Comparison of ENCODE assay signal across 16 mouse cellular contexts in genomic region chr11:117724604-117725301, GRCm38 (mm10). TPM values are rescaled to one million over a fixed set of nuclear protein-coding genes. Genes with fewer than 3 reads are reported as not detected.
DNase-seq lines count a peak whose midpoint lies in the region; ATAC-seq and TF ChIP-seq lines count a peak whose summit lies in the region.
"Had no signal": no experiment of that assay in that cellular context is flagged by ENCODE, and none has a peak within 500 bp of the region (broad histone marks: within the 10 kb centered on the region; RNA-seq: fewer than 3 reads in every experiment).

No protein-coding gene starts in this region.

- no peaks in the 10 kb centered on the region for H3K27me3 ChIP-seq in CH12.LX (replicated peaks)
- H3K27me3 ChIP-seq: forebrain, embryonic 12.5 days; neural tube, embryonic 12.5 days; stomach, embryonic 15.5 days had no signal

- H3K27ac ChIP-seq in CH12.LX (ENCODE audit: insufficient read depth, low read depth), result 0 out of 2 replicates have a peak overlapping the region, but pooled peaks have one; percentile 8
- H3K27ac ChIP-seq: forebrain, embryonic 12.5 days; midbrain, embryonic 10.5 days; neural tube, embryonic 12.5 days; stomach, embryonic 15.5 days had no signal

- H3K9ac ChIP-seq in CH12.LX (ENCODE audit: insufficient read depth, low read depth), result no peak overlapping the region
- H3K9ac ChIP-seq: forebrain, embryonic 12.5 days; neural tube, embryonic 12.5 days; stomach, embryonic 15.5 days had no signal

- TF ChIP-seq POLR2A in CH12.LX (IDR thresholded peaks at IDR 0.05; ENCODE audit: low read depth, low read length), result no peak

- peak; percentile 61 for ATAC-seq in common myeloid progenitor, adult 5-6 weeks (replicated peaks; ENCODE audit: low read depth, poor library complexity, severe bottlenecking)

- no peaks in the 10 kb centered on the region for H3K79me2 ChIP-seq in CH12.LX (replicated peaks; ENCODE audit: control insufficient read depth, extremely low read depth, insufficient read depth, poor library complexity, severe bottlenecking)

- dilution Hi-C loops in CH12.LX (cut with MboI; ENCODE audit: extremely low pct_ligation_motif_present, extremely low pct_unique_long_range_greater_than_20kb, low sequenced_read_pairs), result no loop called here

- H3K4me2 ChIP-seq in CH12.LX (ENCODE audit: insufficient read depth, low read depth, poor library complexity, severe bottlenecking), result no peak overlapping the region
- H3K4me2 ChIP-seq: forebrain, embryonic 12.5 days; neural tube, embryonic 12.5 days; stomach, embryonic 15.5 days had no signal

- TF ChIP-seq RAD21 in CH12.LX (IDR thresholded peaks at IDR 0.05; ENCODE audit: low read depth, low read length), result no peak

- peak; percentile 60 for DNase-seq in adrenal gland, adult 2 months
- DNase-seq in adrenal gland, postnatal 4 days (ENCODE audit: low spot score in 2 of 2), result no peak
- peak; percentile 13 for DNase-seq in CH12.LX (ENCODE audit: extremely low read depth)
- peak; percentile 19 for DNase-seq in naive thymus-derived CD4-positive, alpha-beta T cell, adult 2 months (ENCODE audit: low read depth)
- no peak for DNase-seq in frontal cortex, postnatal 10 days (ENCODE audit: low spot score in 2 of 2)
- no peak for DNase-seq in frontal cortex, postnatal 36 days (ENCODE audit: low spot score in 2 of 2)
- no peak for DNase-seq in right cerebral cortex, postnatal 4 days
- DNase-seq: cerebellum, adult 8-10 months; kidney, adult 11 months; lung, adult 18-20 months had no signal

- in situ Hi-C loops in CH12.LX (cut with MboI; ENCODE audit: low pct_ligation_motif_present, low pct_unique_long_range_greater_than_20kb, low sequenced_read_pairs), result no loop called here

- TF ChIP-seq CTCF in CH12.LX (conservative IDR thresholded peaks at IDR 0.05 in 1 of 2, IDR thresholded peaks at IDR 0.05 in 1 of 2; ENCODE audit: low read depth in 2 of 2, low read length in 2 of 2), result no peak

- peaks cover 3 to 52% of the 10 kb centered on the region in 2 experiments; a peak in 3 of 4 replicates for H3K4me1 ChIP-seq in CH12.LX (ENCODE audit: control insufficient read depth in 1 of 2, insufficient read depth in 2 of 2)
- H3K4me1 ChIP-seq: forebrain, embryonic 12.5 days; midbrain, embryonic 10.5 days; neural tube, embryonic 12.5 days; stomach, embryonic 15.5 days had no signal

- H3K9me3 ChIP-seq in CH12.LX (replicated peaks; ENCODE audit: low read length), result no peaks in the 10 kb centered on the region
- H3K9me3 ChIP-seq: forebrain, embryonic 12.5 days; G1E; midbrain, embryonic 10.5 days; neural tube, embryonic 12.5 days; stomach, embryonic 15.5 days had no signal

- no peak overlapping the region for H3K4me3 ChIP-seq in CH12.LX (replicated peaks in 1 of 3; ENCODE audit: low read depth in 2 of 3, low read length in 2 of 3, poor library complexity in 1 of 3)
- H3K4me3 ChIP-seq: forebrain, embryonic 12.5 days; midbrain, embryonic 10.5 days; neural tube, embryonic 12.5 days; stomach, embryonic 15.5 days had no signal

- no peak for TF ChIP-seq EP300 in CH12.LX (IDR thresholded peaks at IDR 0.05; ENCODE audit: low read length)

- H3K36me3 ChIP-seq in CH12.LX (replicated peaks in 1 of 2; ENCODE audit: control insufficient read depth in 1 of 2, insufficient read depth in 1 of 2, low read length in 1 of 2), result peaks cover 37 to 47% of the 10 kb centered on the region in 2 experiments

TF ChIP-seq in CH12.LX, 34 proteins besides CTCF, POLR2A, EP300 and RAD21:
- TF ChIP-seq SIN3A (IDR thresholded peaks at IDR 0.05; ENCODE audit: low read length) (no peak), NELFE (IDR thresholded peaks at IDR 0.05; ENCODE audit: low read depth, low read length) (no peak), POLR2AphosphoS2 (IDR thresholded peaks at IDR 0.05; ENCODE audit: low read depth, low read length) (no peak), USF2 (conservative IDR thresholded peaks at IDR 0.05; ENCODE audit: low read depth, low read length) (no peak)

RNA-seq across cellular contexts. Expression of gene Tmc8, which starts 57.1 kb away (rescaled TPM):
- total RNA-seq in adrenal gland, adult 2 months (2021), result 1 to 10 TPM; 2.3 to 3.1 TPM
- 12.3 and 13.8 TPM in 2 replicates for polyA plus RNA-seq in adrenal gland, adult 2 months (2012; rRNA removed)
- total RNA-seq in adrenal gland, postnatal 4 days (2021), result 1 to 10 TPM; 7.1 to 7.6 TPM
- total RNA-seq in CH12.LX (2012; rRNA removed) (4.0 and 6.1 TPM in 2 replicates), CH12.LX (2014; rRNA removed) (1.4 and 2.2 TPM in 2 replicates)
- 8.8 and 9.8 TPM in 2 replicates for polyA plus RNA-seq in CH12.LX (2012; ENCODE audit: insufficient read length, low read depth)
- total RNA-seq in common myeloid progenitor, adult 5-6 weeks (2017), result 1.6 and 8.4 TPM in 2 replicates

RNA-seq across cellular contexts. Expression of gene Tmc6, which starts 57.2 kb away (rescaled TPM):
- 10 to 100 TPM; 22.3 to 28.5 TPM for total RNA-seq in adrenal gland, adult 2 months (2021)
- 45.1 and 47.7 TPM in 2 replicates for polyA plus RNA-seq in adrenal gland, adult 2 months (2012; rRNA removed)
- total RNA-seq in adrenal gland, postnatal 4 days (2021), result 10 to 100 TPM; 49.7 to 55.0 TPM
- total RNA-seq in CH12.LX (2012; rRNA removed), result 24.8 and 26.8 TPM in 2 replicates
- 16.3 and 16.8 TPM in 2 replicates for total RNA-seq in CH12.LX (2014; rRNA removed)
- polyA plus RNA-seq in CH12.LX (2012; ENCODE audit: insufficient read length, low read depth), result 28.4 and 30.0 TPM in 2 replicates
- 11.4 and 40.7 TPM in 2 replicates for total RNA-seq in common myeloid progenitor, adult 5-6 weeks (2017)

Comparison
In these comparisons a context has a peak if more than half of its experiments do, and no peak if none do; other contexts are left out.
1. DNase-seq: peak in adrenal gland, adult 2 months (single experiment), CH12.LX (single experiment) and naive thymus-derived CD4-positive, alpha-beta T cell, adult 2 months (single experiment); none in adrenal gland, postnatal 4 days (0 of 2), frontal cortex, postnatal 10 days (0 of 2), frontal cortex, postnatal 36 days (0 of 2) and right cerebral cortex, postnatal 4 days (single experiment).